Mouse (Mus musculus) right cerebral cortex, postnatal 36 days (tissue): ENCODE results near the gene Slc7a15.
"Not testable (repeated sequence)": the region's sequence is repeated elsewhere in the genome, so short reads cannot be mapped to it uniquely, and the experiment has no call there.

Experiments used
- DNase-seq, 2 experiments: peaks; one replicate each; pipeline ENCODE4 v3.0.0; 2022; ENCODE audit warnings: low spot score in 2 of 2, mixed read lengths in 1 of 2

Slc7a15 gene

GRCm38 (mm10) chr12:8559876-8560275, 39.0 kb downstream of the Slc7a15 start:
- not testable (repeated sequence) for DNase-seq

GRCm38 (mm10) chr12:8556189-8556588, 42.7 kb downstream of the Slc7a15 start:
- DNase-seq, result no peak

- no peak for DNase-seq
Observed at GRCm38 (mm10) chr12:8555419-8555818, 43.4 kb downstream of the Slc7a15 start.

GRCm38 (mm10) chr12:8547357-8547756, 51.5 kb downstream of the Slc7a15 start:
- peak; percentile 28 to 32 for DNase-seq

GRCm38 (mm10) chr12:8546801-8547200, 52.1 kb downstream of the Slc7a15 start:
- no peak for DNase-seq

GRCm38 (mm10) chr12:8545066-8545610, 53.7 kb downstream of the Slc7a15 start:
- peak; percentile 23 to 25 for DNase-seq

GRCm38 (mm10) chr12:8542371-8542770, 56.5 kb downstream of the Slc7a15 start:
- no peak for DNase-seq

DNA sequence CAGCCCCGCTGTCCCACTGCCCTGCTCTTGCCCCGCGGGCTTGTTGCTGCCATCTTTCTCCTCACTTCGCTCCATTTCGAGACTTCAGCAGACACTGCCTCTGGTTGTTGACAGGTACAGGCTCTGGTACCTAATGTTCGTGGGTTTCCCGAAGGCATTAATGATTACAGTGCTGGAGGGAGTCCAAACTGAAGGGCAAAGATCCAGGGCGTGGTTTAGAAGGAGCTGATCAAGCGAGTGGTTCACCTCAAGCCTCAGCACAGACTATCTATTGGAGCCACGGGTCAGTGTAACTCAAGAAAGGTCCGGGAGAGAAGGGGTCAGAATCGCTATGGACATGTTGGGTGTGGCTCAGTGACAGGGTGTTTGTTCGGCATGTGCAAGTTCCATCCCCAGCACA, 59.4 kb downstream of the Slc7a15 start:
- DNase-seq, result no peak

DNA sequence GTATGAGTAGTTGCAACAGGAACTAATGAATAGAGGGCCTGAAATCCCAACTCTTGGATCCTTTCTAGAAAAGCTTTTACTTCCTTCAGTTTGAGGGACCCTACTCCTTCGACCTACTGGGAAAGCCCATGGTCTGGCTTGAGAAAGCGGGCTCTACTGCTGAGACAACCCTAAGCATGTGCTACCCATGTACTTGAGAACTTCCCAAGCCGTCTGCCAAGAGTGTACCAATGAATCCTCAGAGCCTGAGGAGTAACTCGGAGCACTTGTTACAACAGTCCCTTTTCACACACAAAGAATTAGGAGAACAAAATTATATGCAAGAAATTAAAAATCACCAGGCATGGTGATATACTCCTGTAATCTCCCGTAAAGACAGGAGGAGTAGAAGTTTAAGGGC, 61.6 kb downstream of the Slc7a15 start:
- DNase-seq, result no peak

DNA sequence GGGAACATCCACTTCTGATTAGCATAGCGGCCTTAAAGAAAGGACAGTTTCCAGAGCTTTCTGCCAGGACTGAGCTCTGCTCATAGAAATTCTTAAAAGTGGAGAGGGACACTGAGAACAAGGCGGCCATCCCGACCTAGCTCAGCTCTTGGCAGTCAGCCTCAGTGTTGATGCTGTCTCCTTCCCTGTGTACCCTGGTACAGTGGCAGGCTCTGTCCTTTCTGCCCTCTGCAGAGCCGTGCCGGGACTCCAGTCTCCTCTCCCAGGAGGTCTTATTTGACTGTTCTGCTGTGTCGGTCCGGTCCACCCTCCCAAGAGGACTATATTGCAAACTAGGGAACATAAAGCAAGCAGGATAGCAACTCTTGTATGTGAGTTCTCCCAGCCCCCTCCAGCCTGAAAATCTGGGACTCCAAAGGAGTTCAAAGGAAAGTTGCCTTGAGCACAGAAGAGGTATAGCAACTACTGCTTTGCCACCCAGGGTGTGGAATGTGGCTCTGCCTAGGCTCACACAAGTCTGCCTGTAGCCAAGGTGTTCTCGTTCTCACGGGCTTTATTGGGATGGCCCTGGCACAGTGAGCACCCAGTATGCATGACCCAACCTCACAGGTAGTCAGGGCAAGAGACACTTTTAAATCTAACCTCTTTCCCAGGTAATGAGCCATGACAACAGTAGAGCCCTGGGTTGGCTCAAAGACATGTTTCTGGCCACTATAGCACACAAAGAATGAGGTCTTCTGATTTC, 62.5 kb downstream of the Slc7a15 start:
- DNase-seq, result no peak

DNA sequence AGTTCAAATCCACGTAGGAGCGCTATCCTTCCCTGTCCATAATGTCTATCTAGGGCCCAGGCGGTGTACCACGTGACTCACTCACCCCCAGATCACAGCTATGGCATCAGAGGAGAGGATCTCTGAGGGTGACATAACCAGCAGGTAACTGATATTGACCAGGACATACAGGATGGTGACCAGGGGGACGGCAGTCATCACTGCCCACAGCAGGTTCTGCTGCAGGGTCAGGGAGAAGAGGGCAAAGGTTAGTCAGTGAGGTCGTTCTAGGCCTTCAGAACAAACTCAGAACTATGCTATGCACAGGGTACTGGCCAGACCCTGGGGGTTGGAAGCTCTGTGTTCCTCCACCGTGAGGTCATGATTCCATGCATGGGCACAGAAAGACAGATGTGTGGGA, 63.3 kb downstream of the Slc7a15 start:
- DNase-seq, result no peak

DNA sequence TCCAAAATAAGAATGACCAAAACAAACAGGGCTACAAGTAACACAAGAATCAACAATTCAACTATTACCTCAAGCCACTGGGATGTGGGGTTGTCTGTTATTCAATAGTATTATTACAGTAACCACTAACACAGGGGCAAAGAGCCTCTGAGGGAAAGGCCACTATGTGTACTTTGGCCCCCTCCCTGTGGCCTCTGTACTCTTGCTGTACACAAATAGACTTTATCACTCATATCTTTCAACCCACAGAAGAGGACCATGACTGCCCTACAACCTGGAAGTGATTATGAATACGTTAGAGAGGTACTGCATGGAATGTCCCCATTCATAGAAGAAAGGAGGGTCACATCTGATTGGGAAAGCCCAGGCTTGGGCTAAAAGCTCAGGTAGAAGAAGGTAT, 64.0 kb downstream of the Slc7a15 start:
- DNase-seq, result no peak

- DNase-seq, result no peak
Observed at GRCm38 (mm10) chr12:8527770-8528169, 71.1 kb downstream of the Slc7a15 start.

DNA sequence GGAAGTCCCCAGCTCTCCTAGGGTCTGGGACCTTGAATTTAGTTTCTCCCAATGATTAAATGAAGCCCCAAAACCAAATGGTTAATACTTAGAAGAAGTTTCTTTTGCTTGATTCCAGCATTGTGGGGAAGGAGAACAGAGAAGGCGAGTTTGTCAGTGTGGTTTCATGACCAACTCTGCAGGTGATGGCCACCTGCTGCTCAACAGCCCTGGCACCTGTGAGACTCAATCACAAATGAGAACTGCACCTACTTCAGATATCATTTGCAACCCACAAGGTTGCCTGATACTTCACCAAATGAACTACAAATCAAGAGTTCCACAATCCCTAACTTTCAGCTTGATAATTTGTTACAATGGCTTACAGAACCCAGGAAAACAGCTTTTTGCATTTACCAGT, 71.7 kb downstream of the Slc7a15 start:
- no peak for DNase-seq

DNA sequence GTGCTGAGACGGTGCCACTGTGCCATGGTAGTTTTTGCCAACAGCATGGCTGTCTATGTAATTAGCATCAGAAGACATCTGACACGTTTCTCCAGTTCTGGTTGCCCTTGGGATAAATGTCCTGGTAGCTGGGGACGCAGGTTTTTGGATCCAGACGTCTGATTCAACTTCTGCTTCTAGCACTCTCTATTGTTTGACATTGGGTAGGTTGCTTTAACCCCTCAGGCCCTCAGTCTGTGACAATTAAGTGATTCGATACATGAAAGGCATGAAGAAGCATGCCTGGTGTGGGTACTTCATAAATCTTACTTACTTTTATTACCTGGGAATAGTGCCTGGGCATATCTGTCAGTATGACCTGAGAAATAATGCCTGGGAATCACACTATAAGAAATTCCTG, 74.8 kb downstream of the Slc7a15 start:
- no peak for DNase-seq

GRCm38 (mm10) chr12:8522711-8523110, 76.2 kb downstream of the Slc7a15 start:
- DNase-seq, result no peak

DNA sequence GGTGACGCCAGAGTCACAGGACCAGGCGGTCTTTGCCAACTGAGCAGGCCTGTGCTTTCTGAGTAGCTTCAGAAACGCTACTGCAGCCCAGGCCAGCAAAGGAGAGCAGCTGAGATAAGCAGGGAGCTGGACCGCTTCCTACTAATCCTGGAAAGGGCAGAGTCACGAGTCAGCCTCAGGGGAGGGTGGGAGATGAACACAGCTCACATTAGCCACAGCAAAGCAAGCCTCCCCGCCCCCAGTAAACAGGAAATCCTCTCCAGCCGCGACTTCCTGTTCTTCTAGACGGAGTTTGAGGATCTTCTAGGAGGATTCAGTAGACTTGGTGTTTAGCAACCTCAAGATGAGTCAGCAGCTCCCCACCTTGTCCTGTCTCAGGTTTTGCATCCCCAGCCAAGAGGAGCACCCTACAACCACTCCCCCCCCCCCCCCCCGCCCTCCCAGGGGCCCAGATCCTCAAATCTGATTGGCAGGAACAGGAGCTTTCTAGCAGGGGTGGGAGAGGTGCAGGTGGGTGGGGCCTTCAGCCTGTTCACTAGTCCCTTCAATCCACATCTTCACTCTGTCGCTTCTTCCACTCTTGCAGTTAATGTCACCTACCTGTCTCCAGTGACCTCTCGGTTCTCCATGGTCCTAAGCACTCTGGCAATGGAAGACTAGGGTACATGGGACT, 77.4 kb downstream of the Slc7a15 start:
- DNase-seq, result peak; percentile 17 to 36

GRCm38 (mm10) chr12:8519431-8520160, 79.3 kb downstream of the Slc7a15 start:
- DNase-seq, result no peak

- no peak for DNase-seq
Observed at GRCm38 (mm10) chr12:8511037-8511882, 87.6 kb downstream of the Slc7a15 start.

- DNase-seq, result no peak
Observed at GRCm38 (mm10) chr12:8510317-8510988, 88.4 kb downstream of the Slc7a15 start.

- DNase-seq, result no peak
Observed at GRCm38 (mm10) chr12:8509693-8510092, 89.2 kb downstream of the Slc7a15 start.
